Mouse (Mus musculus) midbrain, embryonic 14.5 days (tissue): ENCODE data around the gene Snx33. TPM values are rescaled to one million over a fixed set of nuclear protein-coding genes. Genes with fewer than 3 reads are reported as not detected.
A peak's percentile ranks its signal among the peaks of the same experiment; 100 is the strongest.

ENCODE experiments used
- ATAC-seq: fragments of 200-750 bp; cut with Nextera tagmentation; 2 replicates; pipeline ENCODE4 v1.8.0; 2017; ENCODE audit warnings: moderate number of reproducible peaks, moderate library complexity; ENCODE audit not compliant: low FRiP score, low TSS enrichment
- DNase-seq: peaks from one replicate; pipeline ENCODE4 v3.0.0-alpha.2; 2015
- H3K27ac ChIP-seq: fragments of 300-500 bp; sonication (generic); replicated peaks from 2 replicates; pipeline ENCODE4 v1.5.1; 2014; ENCODE audit warnings: mild to moderate bottlenecking, low read depth, low read length, moderate library complexity
- H3K27me3 ChIP-seq: fragments of 300-500 bp; sonication (generic); 2 replicates; pipeline ENCODE4 v1.6.1; 2014; ENCODE audit warnings: low read length, control low read depth, mixed read lengths; ENCODE audit not compliant: control insufficient read depth, insufficient read depth
- H3K36me3 ChIP-seq: fragments of 300-500 bp; sonication (generic); 2 replicates; pipeline ENCODE4 v1.6.1; 2014; ENCODE audit warnings: low read length, control low read depth; ENCODE audit not compliant: control insufficient read depth, insufficient read depth
- H3K4me1 ChIP-seq: fragments of 300-500 bp; sonication (generic); 2 replicates; pipeline ENCODE4 v1.6.1; 2014; ENCODE audit warnings: mild to moderate bottlenecking, antibody characterized with exemption, low read length, control low read depth; ENCODE audit not compliant: control insufficient read depth, insufficient read depth
- H3K4me2 ChIP-seq: fragments of 300-500 bp; sonication (generic); 2 replicates; pipeline ENCODE4 v1.6.1; 2014; ENCODE audit warnings: mild to moderate bottlenecking, low read length, moderate library complexity
- H3K4me3 ChIP-seq: fragments of 300-500 bp; sonication (generic); replicated peaks from 2 replicates; pipeline ENCODE4 v1.5.1; 2014; ENCODE audit warnings: low read depth, low read length
- H3K9ac ChIP-seq: fragments of 300-500 bp; sonication (generic); replicated peaks from 2 replicates; pipeline ENCODE4 v1.6.1; 2014; ENCODE audit warnings: mild to moderate bottlenecking, low read length, moderate library complexity
- H3K9me3 ChIP-seq: fragments of 300-500 bp; sonication (generic); 2 replicates; pipeline ENCODE4 v1.6.1; 2016; ENCODE audit warnings: low read length, control low read depth, mixed read lengths; ENCODE audit not compliant: control insufficient read depth
- WGBS: fragments of 180-500 bp; shearing (Covaris S2); extraction: QIAGEN DNeasy Blood & Tissue Kit; methylation state at CpG from one replicate; pipeline ENCODE4 v1.1.7; 2014; 5-methylcytosine and 5-hydroxymethylcytosine counted together
- polyA plus RNA-seq: library from polyadenylated mRNA; unstranded; fragments of >200 nt; fragmentation: Nextera tagmentation; extraction: Ambion mirVana; gene quantifications from 2 replicates; pipeline ENCODE4 v1.2.1, GENCODE M21; 2014

The Snx33 gene
- polyA plus RNA-seq, result 1.6 and 2.5 TPM in 2 replicates

GRCm38 (mm10) chr9:56928041-56928811 lies at the start of gene Snx33:
Snx33 (minus strand) TSS chr9:56928371.
- Histone ChIP-seq H3K4me1 (peaks cover 27% of the 10 kb centered on the region), H3K36me3 (no peaks in the 10 kb centered on the region), H3K4me2 (peak within 1 kb of the TSS; percentile 79), H3K9me3 (no peaks in the 10 kb centered on the region), H3K27me3 (no peaks in the 10 kb centered on the region; the same call in 1 of the 2 replicates), H3K9ac (peak within 1 kb of the TSS; percentile 55), H3K4me3 (peak within 1 kb of the TSS; percentile 52), H3K27ac (peak within 1 kb of the TSS; percentile 66)
- DNase-seq (peak; percentile 91), ATAC-seq (peak; percentile 83)
- WGBS, result under 1% methylated on average over 50 of the region's 50 CpGs

DNA sequence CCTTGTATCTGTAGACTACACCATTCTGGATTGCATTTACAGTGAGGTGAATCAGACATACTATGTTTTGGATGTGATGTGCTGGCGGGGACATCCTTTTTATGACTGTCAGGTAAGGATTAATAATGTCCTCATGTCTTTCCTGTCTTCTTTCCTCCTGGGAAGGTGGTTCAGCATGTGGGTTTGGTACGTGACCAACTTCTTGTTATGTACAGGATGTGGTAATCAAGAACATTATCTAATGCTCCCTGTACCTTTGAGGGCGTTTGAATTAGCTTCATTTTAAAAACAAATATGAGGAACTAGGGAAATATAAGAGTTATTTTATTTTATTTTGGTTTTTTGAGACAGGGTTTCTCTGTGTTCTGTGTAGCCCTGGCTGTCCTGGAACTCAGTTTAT lies 47.0 kb upstream of the Snx33 start:
- DNase-seq, result no peak
- H3K36me3 ChIP-seq, result peaks cover 30% of the 10 kb centered on the region
- no peaks in the 10 kb centered on the region for H3K4me1 ChIP-seq
- H3K27ac ChIP-seq, result no peak overlapping the region
- no peak overlapping the region for H3K9ac ChIP-seq
- H3K27me3 ChIP-seq, result no peaks in the 10 kb centered on the region
- 88% methylated on average over 3 of the region's 3 CpGs for WGBS
- no peaks in the 10 kb centered on the region for H3K9me3 ChIP-seq
- no peak overlapping the region for H3K4me2 ChIP-seq
- ATAC-seq, result no peak
- H3K4me3 ChIP-seq, result no peak overlapping the region

- H3K4me2 ChIP-seq, result no peak overlapping the region
- 88% methylated on average over 8 of the region's 8 CpGs for WGBS
- H3K36me3 ChIP-seq, result peaks cover 24% of the 10 kb centered on the region
- H3K4me3 ChIP-seq, result no peak overlapping the region
- H3K4me1 ChIP-seq, result no peaks in the 10 kb centered on the region
- no peak for DNase-seq
- ATAC-seq, result no peak
- no peaks in the 10 kb centered on the region for H3K9me3 ChIP-seq
- H3K27me3 ChIP-seq, result no peaks in the 10 kb centered on the region
- H3K9ac ChIP-seq, result no peak overlapping the region
- no peak overlapping the region for H3K27ac ChIP-seq
Observed at GRCm38 (mm10) chr9:56973960-56974524, 45.9 kb upstream of the Snx33 start.

DNA sequence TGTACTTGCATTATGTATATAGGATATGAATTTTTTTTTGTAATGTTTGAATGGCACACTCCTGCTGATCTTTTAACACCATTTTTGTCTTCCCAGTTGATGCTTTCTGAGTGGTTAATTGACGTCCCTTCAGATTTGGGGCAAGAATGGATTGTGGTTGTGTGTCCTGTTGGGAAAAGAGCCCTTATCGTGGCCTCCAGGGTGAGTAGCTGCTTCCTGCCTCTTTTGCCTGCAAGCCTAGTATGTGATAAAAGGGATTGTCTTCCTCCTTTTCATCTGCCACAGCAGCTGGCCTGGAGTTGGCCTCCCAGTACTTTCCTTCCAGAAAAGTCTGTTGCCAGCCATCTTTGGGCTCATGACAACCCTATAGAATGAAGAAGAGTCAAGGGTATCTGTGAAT lies 42.0 kb upstream of the Snx33 start:
- Histone ChIP-seq H3K27ac (no peak overlapping the region), H3K36me3 (peaks cover 22% of the 10 kb centered on the region), H3K4me1 (no peaks in the 10 kb centered on the region), H3K27me3 (no peaks in the 10 kb centered on the region), H3K4me3 (no peak overlapping the region), H3K4me2 (no peak overlapping the region), H3K9me3 (no peaks in the 10 kb centered on the region), H3K9ac (no peak overlapping the region)
- no peak for ATAC-seq
- DNase-seq, result no peak
- WGBS, result 84% methylated on average over 2 of the region's 2 CpGs

GRCm38 (mm10) chr9:56961591-56961990 lies 33.4 kb upstream of the Snx33 start:
- no peaks in the 10 kb centered on the region for H3K27me3 ChIP-seq
- no peak for ATAC-seq
- H3K4me2 ChIP-seq, result no peak overlapping the region
- H3K27ac ChIP-seq, result no peak overlapping the region
- H3K4me1 ChIP-seq, result no peaks in the 10 kb centered on the region
- no peaks in the 10 kb centered on the region for H3K9me3 ChIP-seq
- H3K36me3 ChIP-seq, result peaks cover 42% of the 10 kb centered on the region
- H3K4me3 ChIP-seq, result no peak overlapping the region
- H3K9ac ChIP-seq, result no peak overlapping the region
- WGBS, result 97% methylated on average over 3 of the region's 3 CpGs
- no peak for DNase-seq

GRCm38 (mm10) chr9:56958689-56959088 lies 30.5 kb upstream of the Snx33 start:
- no peak overlapping the region for H3K4me3 ChIP-seq
- no peaks in the 10 kb centered on the region for H3K9me3 ChIP-seq
- no peak for DNase-seq
- H3K4me1 ChIP-seq, result no peaks in the 10 kb centered on the region
- H3K27me3 ChIP-seq, result no peaks in the 10 kb centered on the region
- no peak overlapping the region for H3K9ac ChIP-seq
- H3K36me3 ChIP-seq, result peaks cover 29% of the 10 kb centered on the region
- no peak for ATAC-seq
- H3K27ac ChIP-seq, result no peak overlapping the region
- H3K4me2 ChIP-seq, result no peak overlapping the region
- 92% methylated on average over 2 of the region's 2 CpGs for WGBS

- no peaks in the 10 kb centered on the region for H3K27me3 ChIP-seq
- ATAC-seq (no peak), DNase-seq (no peak)
- no peak overlapping the region for H3K27ac ChIP-seq
- peaks cover 14% of the 10 kb centered on the region for H3K36me3 ChIP-seq
- no peak overlapping the region for H3K4me2 ChIP-seq
- no peak overlapping the region for H3K9ac ChIP-seq
- no peaks in the 10 kb centered on the region for H3K4me1 ChIP-seq
- H3K9me3 ChIP-seq, result no peaks in the 10 kb centered on the region
- no peak overlapping the region for H3K4me3 ChIP-seq
- 87% methylated on average over 7 of the region's 7 CpGs for WGBS
Observed at GRCm38 (mm10) chr9:56956966-56957675, 28.9 kb upstream of the Snx33 start.

DNA sequence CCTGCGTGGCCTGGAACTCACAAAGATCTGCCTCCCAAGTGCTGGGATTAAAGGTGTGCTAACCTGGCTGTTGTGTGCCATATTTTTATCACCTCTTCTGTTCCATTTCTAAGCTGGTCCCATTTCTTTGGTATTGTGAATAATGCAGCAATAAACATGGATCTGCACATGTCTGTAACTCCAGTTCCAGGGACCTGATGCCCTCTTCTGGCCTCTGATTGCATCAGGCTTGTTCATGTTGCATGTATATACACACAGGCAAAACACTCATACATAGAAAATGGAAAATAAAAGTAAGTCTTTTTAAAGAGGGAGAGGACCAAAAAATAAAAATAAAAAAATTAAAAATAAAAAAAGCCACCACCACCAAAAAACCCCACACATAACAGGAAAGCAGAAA lies 25.4 kb upstream of the Snx33 start:
- H3K4me1 ChIP-seq, result peaks cover 12% of the 10 kb centered on the region; the same call in 1 of the 2 replicates
- ATAC-seq (no peak), DNase-seq (no peak)
- no peak overlapping the region for H3K4me3 ChIP-seq
- no peak overlapping the region for H3K9ac ChIP-seq
- H3K9me3 ChIP-seq, result no peaks in the 10 kb centered on the region
- no peak overlapping the region for H3K27ac ChIP-seq
- WGBS, result 91% methylated on average over 1 of the region's 1 CpGs
- peaks cover 4% of the 10 kb centered on the region; the same call in 1 of the 2 replicates for H3K36me3 ChIP-seq
- H3K4me2 ChIP-seq, result no peak overlapping the region
- H3K27me3 ChIP-seq, result no peaks in the 10 kb centered on the region
